Mouse (Mus musculus): ENCODE data around the gene Cpeb1.

- no peak for TF ChIP-seq CTCF (IDR thresholded peaks at IDR 0.05)
- TF ChIP-seq POLR2A (IDR thresholded peaks at IDR 0.05; ENCODE audit: insufficient read depth, low read depth, low read length): no peak
- TF ChIP-seq EP300 (IDR thresholded peaks at IDR 0.05; ENCODE audit: insufficient read depth, low read depth, low read length): no peak
Measured at GRCm38 (mm10) chr7:81343831-81344230, 111.4 kb downstream of the Cpeb1 start.

Data from heart, adult 2 months (tissue).